Mouse (Mus musculus) left cerebral cortex, postnatal 25 days (tissue): Measurements from ENCODE around the gene Tubgcp6. TPM values are rescaled to one million over a fixed set of nuclear protein-coding genes. Genes with fewer than 3 reads are reported as not detected.

Experiments
- DNase-seq, 2 experiments: peaks; one replicate each; pipeline ENCODE4 v3.0.0; 2022; ENCODE audit warnings: low spot score in 2 of 2, mixed read lengths in 1 of 2
- intact Hi-C: fragments of 180-260 bp; cut with DNase I; formaldehyde crosslinking; loops from one replicate; pipeline ENCODE4 v1.15.1; 2025
- total RNA-seq, 2 experiments: library from RNA; stranded (reverse); gene quantifications; 2 replicates each; pipeline ENCODE4 v1.2.3; 2021

Gene Tubgcp6
- 10 to 100 TPM; 26.3 to 27.7 TPM for total RNA-seq

DNA sequence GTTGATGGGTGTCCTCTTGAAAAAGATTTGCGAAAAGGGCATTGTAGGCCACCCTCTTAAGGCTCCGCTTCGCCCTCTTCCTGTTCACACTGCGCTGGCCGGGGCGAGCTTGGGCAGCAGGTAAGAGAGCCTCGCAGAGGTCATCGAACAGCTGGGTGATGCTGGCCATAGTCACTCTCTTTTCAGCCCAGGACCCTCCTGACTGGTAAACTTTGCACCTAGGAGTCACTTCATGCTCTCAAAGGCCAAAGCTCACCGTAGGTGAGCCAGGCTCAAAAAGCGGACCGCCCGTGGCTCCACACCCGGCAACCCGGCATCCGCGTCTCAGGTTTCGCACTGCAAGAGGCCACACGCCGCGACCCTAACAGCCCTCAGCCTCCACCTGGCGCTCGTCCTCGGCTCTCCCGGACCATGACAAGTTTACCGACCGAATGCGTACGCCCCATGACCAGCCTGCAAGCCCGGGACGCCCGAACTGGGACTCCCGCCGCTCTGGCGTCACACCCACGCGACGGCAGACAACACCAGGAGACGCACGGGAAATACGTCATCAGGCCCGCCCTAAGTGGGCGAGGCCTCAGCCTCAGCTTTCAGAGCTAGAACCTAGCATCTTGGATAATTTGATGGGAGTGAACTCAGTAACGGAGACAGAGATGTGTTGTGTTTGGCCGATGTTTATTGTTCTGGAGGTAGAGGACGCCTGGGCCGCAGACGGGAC lies at the start of gene Tubgcp6:
Gene Tubgcp6 (minus strand): TSS at position 464 of the 718 bp plus-strand sequence.
- intact Hi-C loops = loop anchor here (2.0 to 5.0 kb wide), 2 partner anchors 88 to 234 kb away; partner anchors contain the start of genes Lmf2, Ncaph2 and Ppp6r2
- peak; percentile 97 to 98 for DNase-seq

DNA sequence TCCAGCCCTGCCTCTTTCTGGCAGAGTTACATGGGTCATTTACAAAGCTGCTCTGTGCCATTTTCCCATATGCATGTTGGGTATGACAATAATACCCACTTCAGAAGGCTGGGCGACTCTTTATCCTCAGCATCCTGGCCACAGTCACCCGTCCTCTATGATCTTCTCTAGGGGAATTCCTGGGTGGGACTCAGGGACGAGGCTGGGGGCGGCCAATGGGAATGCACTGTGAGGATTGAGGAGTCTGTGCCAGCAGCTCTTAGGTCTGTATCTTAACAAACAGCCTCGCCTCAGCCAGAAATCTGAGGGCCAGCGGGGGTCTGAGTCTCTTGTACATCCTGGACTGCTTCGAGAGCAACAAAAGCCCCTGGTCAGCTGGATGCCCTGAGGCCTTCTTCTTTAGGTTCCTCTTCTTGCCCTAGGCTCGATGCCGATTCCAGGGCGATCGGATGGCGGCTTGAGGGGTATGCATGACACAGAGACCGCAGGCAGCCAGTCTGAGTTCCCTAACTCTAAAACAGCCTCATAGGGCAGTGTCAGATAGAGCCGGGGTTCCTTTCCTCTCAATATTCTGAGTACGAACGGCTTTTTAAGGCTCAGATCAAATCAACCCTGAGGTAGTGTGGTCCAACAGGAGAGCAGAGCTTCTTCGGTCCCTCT lies 49.5 kb upstream of the Tubgcp6 start:
- no peak for DNase-seq

DNA sequence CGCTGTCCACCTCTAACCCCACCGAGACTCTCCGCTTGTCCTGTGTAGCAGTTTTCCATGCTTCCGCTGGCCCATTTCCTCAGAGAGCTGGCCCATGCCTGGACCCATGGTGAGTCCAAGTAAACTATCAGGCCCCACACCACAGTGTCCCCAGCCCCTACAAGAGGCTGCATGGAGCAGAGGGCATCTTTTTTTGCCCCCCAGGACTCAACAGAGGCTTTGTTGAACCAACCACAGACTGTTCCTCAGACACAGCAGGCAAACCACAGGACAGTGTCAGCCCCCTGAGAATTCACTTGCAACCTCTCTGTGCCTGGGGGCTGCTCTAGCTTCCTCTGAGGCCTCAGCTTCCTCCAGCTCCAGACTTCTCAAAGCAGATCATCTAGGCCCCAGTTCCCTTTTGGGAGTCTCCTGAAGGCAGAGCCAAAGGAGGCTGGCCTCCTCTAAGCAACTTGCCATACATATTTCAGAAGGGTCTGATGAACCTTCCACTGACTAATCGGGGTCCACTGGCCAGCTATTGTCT lies 48.7 kb upstream of the Tubgcp6 start:
- no peak for DNase-seq
- intact Hi-C loops = no loop called here

More for the DNA sequence above, 49.5 kb upstream of the Tubgcp6 start:
- intact Hi-C loops = no loop called here

DNA sequence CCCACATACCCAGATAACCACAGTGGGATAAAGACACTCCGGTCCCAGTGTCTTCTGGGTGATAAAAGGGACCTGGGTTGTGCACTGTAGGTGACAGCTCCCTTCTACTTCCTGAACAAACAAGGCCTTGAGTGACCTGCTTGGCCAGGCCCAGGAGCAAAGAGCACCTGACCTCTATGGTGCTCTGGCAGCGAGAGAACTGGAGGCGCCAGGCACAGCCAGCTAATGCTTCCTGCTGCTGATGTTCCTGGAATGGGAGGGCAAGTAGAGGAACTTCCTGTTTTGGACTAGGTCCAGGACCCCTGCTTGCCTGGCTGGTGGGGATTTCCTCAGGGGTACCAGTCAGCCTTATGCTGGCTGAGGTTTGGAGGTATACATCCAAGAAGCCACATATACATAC lies 47.2 kb upstream of the Tubgcp6 start:
- DNase-seq = no peak
- intact Hi-C loops = no loop called here

DNA sequence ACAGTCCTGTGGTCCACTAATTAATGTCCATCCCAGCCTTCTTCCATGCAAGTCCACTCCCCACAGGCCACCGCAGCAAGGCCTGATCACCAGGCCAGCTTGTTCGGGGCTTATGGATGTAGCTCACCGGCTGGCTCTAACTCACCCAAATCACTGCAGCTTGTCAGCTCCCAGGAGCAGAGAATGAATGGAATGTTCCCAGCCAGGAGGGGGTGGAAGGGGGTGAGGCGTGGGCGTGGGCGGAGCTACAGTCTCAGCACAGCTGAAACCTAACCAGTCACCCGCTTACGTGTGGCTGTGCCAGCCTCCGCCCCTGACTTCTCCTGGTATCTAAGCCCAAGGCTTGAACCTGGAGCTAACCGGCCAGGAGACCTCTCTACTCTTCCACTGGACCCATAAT lies 46.5 kb upstream of the Tubgcp6 start:
- intact Hi-C loops = no loop called here
- DNase-seq = peak; percentile 78 to 91

DNA sequence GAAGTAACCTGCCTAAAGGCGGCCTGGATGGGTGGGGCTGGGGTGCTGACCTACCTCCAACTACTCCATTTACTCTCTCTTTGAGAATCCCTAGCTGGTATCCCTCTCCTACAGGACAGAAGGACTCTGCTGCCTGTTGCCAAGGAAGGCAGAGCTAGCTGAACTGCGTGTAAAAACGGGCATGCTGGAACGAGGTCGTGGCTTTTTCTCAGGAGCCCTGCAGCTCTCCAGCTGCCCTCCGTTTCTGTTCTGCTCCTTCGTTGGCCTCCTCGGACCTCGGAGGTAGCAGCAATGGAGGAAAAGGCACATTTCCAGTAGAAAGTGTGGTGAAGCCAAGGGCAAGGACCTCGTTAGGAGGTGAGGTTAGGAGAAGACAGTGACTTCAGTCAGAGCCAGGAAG lies 46.0 kb upstream of the Tubgcp6 start:
- intact Hi-C loops = no loop called here
- DNase-seq = no peak

DNA sequence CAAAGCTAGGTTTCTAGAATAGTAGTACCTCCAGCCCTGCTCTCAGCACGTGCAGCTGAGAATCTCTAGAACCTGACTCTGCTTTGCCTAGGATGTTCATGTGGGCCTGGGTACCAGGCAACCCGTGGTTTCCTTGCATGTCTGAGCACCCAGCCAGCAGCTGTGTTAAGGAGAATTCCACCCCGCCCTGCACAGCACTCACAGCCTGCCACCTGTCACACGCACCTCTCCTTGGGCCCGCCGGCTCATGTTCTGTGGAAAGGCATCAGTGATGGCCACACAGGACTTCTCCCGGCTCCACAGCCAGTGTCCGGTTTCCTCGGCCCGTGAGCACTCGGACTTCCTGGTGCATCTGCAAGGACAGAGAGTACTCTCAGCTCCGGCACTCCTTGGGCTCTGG lies 42.6 kb upstream of the Tubgcp6 start:
- intact Hi-C loops = no loop called here
- no peak for DNase-seq

DNA sequence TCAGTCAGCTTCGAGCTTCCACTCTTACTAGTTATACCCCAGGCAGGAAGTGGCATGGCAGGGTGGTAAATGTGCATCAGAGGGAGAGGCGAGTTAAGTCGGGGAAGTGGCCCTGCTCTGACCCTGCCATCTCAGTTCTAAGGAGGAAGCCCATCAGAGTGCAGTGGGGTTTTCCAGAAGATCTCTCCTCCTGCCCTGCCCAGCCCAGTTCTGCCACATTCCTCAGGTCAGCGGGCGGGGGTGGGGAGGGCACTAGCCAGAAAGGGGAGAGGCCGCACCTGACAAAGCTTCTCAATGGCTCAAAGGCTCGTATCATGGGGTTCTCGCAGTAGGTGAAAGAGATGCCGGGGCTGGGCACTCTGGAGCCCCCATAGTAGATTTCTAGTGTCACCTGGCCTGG lies 38.5 kb upstream of the Tubgcp6 start:
- DNase-seq = no peak
- intact Hi-C loops = no loop called here

DNA sequence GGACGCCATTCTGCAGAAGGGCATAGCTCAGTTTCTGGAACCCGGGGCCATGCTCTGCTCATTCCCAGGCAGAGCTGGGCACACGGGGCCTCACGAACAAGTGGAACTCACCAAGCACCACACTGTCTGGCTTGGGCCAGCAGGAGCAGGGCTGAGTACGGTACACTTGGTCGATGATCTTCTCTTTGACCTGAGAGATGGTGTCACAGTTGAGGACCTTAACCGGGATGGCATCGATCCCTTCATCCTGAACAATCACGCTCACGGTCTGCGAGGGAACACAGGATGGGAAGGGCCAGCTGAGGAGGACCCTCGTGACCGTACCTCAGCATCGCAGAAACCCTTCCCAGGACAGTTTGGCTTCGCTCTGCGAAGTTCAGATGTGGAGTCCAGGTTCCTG lies 35.6 kb upstream of the Tubgcp6 start:
- DNase-seq = no peak
- intact Hi-C loops = loop anchor here (5.0 kb wide), 1 partner anchor 39 kb away; the partner anchor contains the start of gene Dennd6b

DNA sequence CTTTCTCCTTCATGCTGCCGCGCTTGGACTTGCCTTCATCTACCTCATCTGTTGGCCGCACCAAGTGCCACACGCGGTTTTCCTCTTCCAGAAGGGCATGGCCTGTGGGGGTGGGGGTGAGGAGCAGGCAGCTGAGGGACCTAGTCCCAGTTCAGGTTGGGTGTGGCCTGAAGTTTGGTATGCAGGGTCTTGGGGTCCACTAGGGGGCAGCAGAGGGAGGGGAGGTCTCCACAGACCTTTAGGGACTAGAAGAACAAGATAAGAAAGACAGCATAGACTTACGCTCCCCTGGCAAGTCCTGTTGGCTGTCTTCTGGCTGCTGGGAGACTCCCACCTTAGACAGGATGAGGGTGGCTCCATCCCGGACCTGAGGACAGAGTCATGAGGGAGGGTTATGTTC lies 35.0 kb upstream of the Tubgcp6 start:
- intact Hi-C loops = loop anchor here (5.0 kb wide), 1 partner anchor 39 kb away; the partner anchor contains the start of gene Dennd6b
- no peak for DNase-seq

DNA sequence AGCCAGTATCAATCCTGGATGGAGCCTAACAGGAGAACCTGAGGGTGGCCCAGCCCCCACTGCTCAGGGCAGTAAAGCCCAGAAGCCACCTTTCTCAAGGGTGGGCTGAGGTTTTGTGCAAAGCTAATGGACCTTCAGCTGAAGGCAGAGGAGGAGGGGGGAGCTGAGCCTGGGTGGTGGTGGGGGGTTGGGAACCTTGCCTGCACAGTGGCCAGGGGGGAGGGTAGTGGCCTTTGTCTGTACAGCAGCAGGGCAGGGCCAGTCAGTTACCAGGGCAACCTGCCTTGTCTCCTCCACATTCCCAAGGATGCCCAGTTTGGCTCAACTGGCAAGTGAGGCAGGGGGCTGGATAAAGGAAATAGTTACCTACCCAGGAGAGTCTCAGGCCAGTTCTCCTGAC lies 29.4 kb upstream of the Tubgcp6 start:
- intact Hi-C loops = no loop called here
- DNase-seq = no peak

DNA sequence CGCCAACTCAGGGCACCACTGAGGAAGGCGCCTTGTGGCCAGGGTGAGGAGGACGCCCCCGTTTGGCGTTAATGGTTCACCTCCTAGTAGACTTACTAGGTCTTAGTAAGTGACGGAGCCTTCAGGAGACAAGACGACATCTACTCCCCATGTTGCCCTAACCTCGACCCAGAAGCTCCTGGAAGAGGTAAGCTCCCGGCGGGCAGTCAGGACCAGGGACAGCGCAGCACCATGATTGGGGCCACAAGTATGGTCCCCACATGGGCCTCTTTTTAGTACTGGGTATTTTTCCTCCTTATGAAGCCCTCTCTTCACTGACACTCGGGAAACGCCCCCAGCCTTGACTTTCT lies 27.1 kb upstream of the Tubgcp6 start:
- intact Hi-C loops = no loop called here
- no peak for DNase-seq

DNA sequence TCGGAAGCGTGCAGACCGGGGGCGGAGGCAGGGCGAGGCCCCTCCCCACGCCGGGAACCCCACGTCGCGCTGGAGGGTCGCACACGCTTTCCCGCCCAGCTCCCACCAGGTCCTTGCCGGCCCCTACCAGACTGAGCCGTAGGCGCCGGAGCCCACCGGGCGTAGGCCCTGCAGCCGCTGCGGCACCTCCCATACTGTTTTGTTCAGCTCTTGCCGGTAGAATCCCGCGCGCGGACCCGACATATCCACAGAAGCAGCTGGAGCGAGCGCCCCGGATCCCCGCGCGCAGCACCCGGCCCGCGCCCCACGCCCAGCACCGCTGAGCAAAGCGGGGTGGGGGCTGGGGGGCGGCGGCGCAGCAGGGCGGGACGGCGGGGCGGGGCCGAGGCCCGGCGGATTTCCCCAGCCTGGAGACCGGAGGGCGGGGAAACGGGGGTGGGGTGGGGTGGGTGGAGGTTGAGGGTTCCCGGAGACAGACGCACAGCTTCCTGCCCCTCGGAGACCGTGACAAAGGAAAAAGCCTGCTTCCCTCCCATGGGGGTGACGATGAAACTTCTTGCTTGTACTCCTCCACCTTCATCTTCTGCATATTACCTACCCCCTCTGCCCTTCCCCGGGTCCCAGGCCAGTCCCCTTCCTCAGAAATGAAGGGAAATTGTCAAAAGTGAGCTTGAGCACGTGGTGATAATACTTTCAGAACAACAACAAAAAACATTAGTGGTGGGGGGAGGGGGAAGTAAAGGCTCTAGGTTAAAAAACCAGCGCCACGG lies 26.5 kb upstream of the Tubgcp6 start, which contains the start of gene Mapk11:
Gene Mapk11 (minus strand): TSS at position 358 of the 770 bp plus-strand sequence.
- intact Hi-C loops = no loop called here

DNA sequence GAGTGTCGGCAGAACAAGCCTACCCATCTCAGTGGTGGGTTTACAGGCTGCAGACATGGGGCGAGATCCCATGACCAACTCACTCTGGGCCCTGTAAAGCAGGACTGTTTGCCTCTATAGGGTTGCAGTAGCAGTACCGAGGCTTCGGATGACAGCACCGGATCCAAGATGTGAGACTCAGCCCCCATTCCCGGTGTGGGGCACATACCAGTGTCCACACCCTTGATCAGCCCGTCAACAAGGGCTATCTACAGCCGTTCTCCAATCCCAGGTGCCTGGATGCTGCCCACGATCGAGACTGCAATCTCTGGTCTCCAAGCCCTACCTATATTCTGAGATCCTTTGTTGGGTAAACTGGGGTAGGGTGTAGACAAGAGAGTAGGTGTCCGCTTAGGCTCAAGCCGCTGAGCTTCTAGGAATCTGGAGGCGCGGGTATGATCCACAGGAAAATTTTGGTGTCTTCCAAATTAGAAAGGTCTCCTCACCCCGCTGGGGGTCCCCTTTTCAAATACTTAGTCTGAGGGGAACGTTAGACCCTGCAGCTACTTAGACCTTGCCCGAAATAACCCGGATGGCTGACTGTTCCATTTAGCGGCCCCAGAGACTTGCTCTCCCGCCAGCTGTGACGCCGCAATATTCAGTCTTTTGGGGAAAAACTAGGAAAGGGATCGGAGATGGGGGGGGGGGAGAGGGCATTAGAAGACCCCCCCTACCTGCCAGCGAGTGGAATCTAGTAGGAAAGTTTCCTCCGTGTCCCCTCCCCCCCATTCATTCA lies 25.8 kb upstream of the Tubgcp6 start:
- DNase-seq = no peak
- intact Hi-C loops = no loop called here

More for the DNA sequence above, 26.5 kb upstream of the Tubgcp6 start, which contains the start of gene Mapk11:
- peak in 1 of 2 experiments; percentile 53 for DNase-seq

DNA sequence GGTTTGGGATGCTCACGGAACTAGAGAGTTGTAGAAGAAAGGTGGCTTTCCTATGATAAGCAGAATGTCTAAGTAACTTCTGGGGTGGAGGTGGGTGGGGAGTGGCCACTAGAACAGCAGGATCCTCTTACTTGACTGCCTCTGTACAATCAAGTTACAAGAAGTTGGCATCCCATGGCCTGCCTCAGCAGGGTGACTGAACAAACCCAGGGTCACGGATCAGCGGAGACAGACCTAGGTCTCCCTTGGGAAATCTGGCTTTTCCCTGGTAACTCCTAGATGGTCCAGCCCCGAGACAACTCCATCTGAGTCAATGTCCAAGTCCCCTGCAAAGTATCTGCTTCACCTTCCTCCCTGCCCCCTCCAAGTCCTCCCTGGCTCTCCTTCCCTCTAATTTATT lies 25.0 kb upstream of the Tubgcp6 start:
- DNase-seq = no peak
- intact Hi-C loops = no loop called here

DNA sequence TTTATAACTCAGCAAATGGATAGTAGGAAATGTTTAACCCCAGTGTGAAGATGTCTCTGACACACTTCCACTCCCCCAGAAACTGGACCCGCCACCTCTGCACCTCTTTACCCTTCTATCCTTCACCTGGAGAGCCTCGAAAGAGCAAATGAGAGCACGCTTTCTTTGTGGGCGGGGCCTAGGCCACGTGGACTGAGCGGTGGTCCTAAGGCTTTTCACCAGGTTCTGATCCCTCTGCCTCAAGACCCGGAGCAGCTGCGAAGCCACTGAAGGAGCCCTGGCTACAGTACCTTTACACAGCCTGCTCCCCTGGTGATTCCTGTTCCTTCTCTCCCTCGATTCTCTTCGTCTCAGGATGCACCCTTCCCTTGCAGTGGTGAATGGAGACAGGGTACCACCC lies 24.5 kb upstream of the Tubgcp6 start:
- intact Hi-C loops = no loop called here
- no peak for DNase-seq

DNA sequence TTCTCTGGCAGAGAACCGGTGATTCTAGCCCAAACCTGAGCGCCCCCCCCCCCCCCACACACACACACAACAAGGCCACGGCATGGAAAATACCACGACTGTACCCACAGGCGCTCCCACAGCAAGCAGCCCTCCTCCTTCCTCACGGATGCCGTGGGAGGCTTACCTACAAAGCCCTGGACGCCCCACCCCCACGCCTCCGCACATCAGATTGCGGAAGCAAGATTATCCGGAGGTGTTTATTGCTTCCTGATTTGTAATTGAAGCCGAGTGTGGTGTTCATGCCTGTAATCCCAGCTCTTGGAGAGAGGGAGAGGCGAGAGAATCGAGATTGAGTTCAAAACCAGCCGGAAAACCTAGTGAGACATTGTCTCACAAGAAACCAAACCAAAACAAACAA lies 24.1 kb upstream of the Tubgcp6 start:
- intact Hi-C loops = no loop called here
- DNase-seq = peak; percentile 45 to 75

DNA sequence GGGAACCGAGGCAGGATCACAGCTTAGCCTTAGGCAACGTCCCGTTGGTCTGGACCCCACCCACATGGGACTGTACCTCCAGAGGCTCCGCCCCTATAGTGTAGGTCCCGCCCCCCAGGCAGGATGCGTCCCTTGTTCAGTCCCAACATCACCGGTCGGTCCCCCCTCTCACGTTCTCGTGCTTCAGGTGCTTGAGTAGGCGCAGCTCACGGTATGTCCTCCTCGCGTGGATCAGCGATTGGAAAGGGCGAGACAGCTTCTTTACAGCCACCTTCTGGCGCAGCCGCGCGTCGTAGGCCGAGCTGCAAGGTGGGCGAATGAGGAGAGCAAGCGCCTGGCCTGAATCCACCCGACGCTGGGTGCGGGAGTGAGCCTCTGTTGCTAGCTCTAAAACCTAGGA lies 23.6 kb upstream of the Tubgcp6 start:
- intact Hi-C loops = no loop called here
- DNase-seq = peak; percentile 69 to 88

DNA sequence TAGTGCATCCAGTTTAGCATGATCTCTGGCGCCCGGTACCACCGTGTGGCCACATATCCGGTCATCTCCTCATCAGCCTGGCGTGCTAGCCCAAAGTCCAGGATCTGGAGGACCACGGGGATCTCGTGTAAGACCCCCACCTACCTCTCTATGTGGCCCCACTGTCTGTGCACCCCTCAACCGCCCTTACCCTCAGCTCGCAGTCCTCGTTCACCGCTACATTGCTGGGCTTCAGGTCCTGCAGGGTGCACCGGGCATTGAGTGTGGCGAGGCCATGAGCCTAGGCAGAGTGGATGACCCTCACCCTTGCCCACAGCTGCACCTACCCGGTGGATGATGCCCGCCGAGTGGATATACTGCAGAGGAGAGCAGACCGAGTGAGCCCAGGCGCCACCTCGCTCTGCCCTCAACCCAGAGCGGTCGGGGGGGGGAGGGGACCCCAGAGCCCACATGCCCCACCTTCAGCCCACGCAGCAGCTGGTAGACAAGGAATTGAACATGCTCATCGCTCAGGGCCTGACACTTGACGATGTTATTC lies 23.0 kb upstream of the Tubgcp6 start:
- no peak for DNase-seq
- intact Hi-C loops = no loop called here
